Mouse (Mus musculus) liver, embryonic 14.5 days (tissue): Measurements from ENCODE around the gene Ncoa6. TPM values are rescaled to one million over a fixed set of nuclear protein-coding genes. Genes with fewer than 3 reads are reported as not detected.

Experiments
- ATAC-seq: fragments of 200-750 bp; cut with Nextera tagmentation; 2 replicates; pipeline ENCODE4 v1.8.0; 2017; ENCODE audit warnings: moderate number of reproducible peaks, mild to moderate bottlenecking, moderate library complexity; ENCODE audit not compliant: insufficient read depth
- DNase-seq, 3 experiments: peaks; one replicate each; pipeline ENCODE4 v3.0.0-alpha.2; 2012 to 2013; ENCODE audit warnings: low read depth in 3 of 3, low spot score in 3 of 3
- H3K27ac ChIP-seq: fragments of 300-500 bp; sonication (generic); 2 replicates; pipeline ENCODE4 v1.5.1; 2014; ENCODE audit warnings: moderate library complexity, mild to moderate bottlenecking, control low read depth, inconsistent platforms
- H3K27me3 ChIP-seq: fragments of 300-500 bp; sonication (generic); 2 replicates; pipeline ENCODE4 v1.6.1; 2014; ENCODE audit warnings: mild to moderate bottlenecking, low read length, moderate library complexity; ENCODE audit not compliant: control insufficient read depth, insufficient read depth
- H3K36me3 ChIP-seq: fragments of 300-500 bp; sonication (generic); replicated peaks from 2 replicates; pipeline ENCODE4 v1.6.1; 2014; ENCODE audit warnings: low read depth; ENCODE audit not compliant: control insufficient read depth, insufficient read depth
- H3K4me1 ChIP-seq, 2 experiments: fragments of 200-500 bp in 1 of 2; fragments of 300-500 bp in 1 of 2; sonication (generic) in 1 of 2; replicated peaks; 2 replicates each; pipeline ENCODE4 v1.6.1; 2012 to 2014; ENCODE audit warnings: antibody characterized with exemption in 1 of 2, inconsistent platforms in 1 of 2, low read length in 1 of 2; ENCODE audit not compliant: control insufficient read depth in 2 of 2, insufficient read depth in 2 of 2
- H3K4me2 ChIP-seq: fragments of 300-500 bp; sonication (generic); 2 replicates; pipeline ENCODE4 v1.6.1; 2014; ENCODE audit warnings: low read depth, mild to moderate bottlenecking, control low read depth, moderate library complexity
- H3K4me3 ChIP-seq, 2 experiments: fragments of 200-500 bp in 1 of 2; fragments of 300-500 bp in 1 of 2; sonication (generic) in 1 of 2; 2 replicates each; pipeline ENCODE4 v1.5.1; 2012 to 2014; ENCODE audit warnings: low read depth in 2 of 2, low read length in 2 of 2, mild to moderate bottlenecking in 2 of 2, control low read depth in 1 of 2, inconsistent platforms in 1 of 2, moderate library complexity in 1 of 2; ENCODE audit not compliant: insufficient read depth in 1 of 2
- H3K9ac ChIP-seq: fragments of 300-500 bp; sonication (generic); replicated peaks from 2 replicates; pipeline ENCODE4 v1.6.1; 2014; ENCODE audit warnings: mild to moderate bottlenecking, control low read depth, moderate library complexity
- H3K9me3 ChIP-seq: fragments of 300-500 bp; sonication (generic); 2 replicates; pipeline ENCODE4 v1.6.1; 2016; ENCODE audit warnings: low read length, mixed read lengths; ENCODE audit not compliant: control insufficient read depth
- CTCF ChIP-seq: IDR thresholded peaks from 2 replicates; pipeline ENCODE4 v1.5.1; 2016; ENCODE audit warnings: antibody characterized with exemption, low read depth, control low read depth
- EP300 ChIP-seq: IDR thresholded peaks from 2 replicates; pipeline ENCODE4 v1.6.1; 2016; ENCODE audit warnings: antibody characterized with exemption, low read depth
- WGBS: fragments of 180-500 bp; shearing (Covaris S2); extraction: QIAGEN DNeasy Blood & Tissue Kit; methylation state at CpG from one replicate; pipeline ENCODE4 v1.1.7; 2014; ENCODE audit not compliant: insufficient replicate concordance; 5-methylcytosine and 5-hydroxymethylcytosine counted together
- polyA plus RNA-seq, 2 experiments: library from polyadenylated mRNA; depleted of rRNA in 1 of 2; stranded (reverse) in 1 of 2; unstranded in 1 of 2; fragments of >200 nt; fragmentation: Nextera tagmentation in 1 of 2; extraction: Ambion mirVana in 1 of 2; gene quantifications; 2 replicates each; pipeline versions ENCODE4 v1.2.1 to v1.2.3; 2012 to 2014

Ncoa6 gene
- polyA plus RNA-seq, 2 experiments, result 6.5 to 9.0 TPM

- WGBS, result 57% methylated on average over 13 of the region's 13 CpGs
- H3K36me3 ChIP-seq, result no peaks in the 10 kb centered on the region
- ATAC-seq (no peak), DNase-seq (no peak)
- H3K4me3 ChIP-seq, result no peak overlapping the region
- no peaks in the 10 kb centered on the region for H3K9me3 ChIP-seq
- no peak overlapping the region for H3K4me2 ChIP-seq
- no peaks in the 10 kb centered on the region for H3K4me1 ChIP-seq
- no peak for TF ChIP-seq CTCF
- no peak for TF ChIP-seq EP300
- no peaks in the 10 kb centered on the region; the same call in 1 of the 2 replicates for H3K27me3 ChIP-seq
- H3K9ac ChIP-seq, result no peak overlapping the region
- H3K27ac ChIP-seq, result no peak overlapping the region
These were observed 31.0 kb upstream of the Ncoa6 start for GRCm38 (mm10) chr2:155504440-155505355.

GRCm38 (mm10) chr2:155502596-155502995, 28.9 kb upstream of the Ncoa6 start:
- no peak overlapping the region for H3K9ac ChIP-seq
- no peak overlapping the region for H3K27ac ChIP-seq
- 44% methylated on average over 7 of the region's 7 CpGs for WGBS
- DNase-seq, result no peak
- no peak overlapping the region for H3K4me3 ChIP-seq
- no peaks in the 10 kb centered on the region for H3K9me3 ChIP-seq
- H3K4me1 ChIP-seq, result no peaks in the 10 kb centered on the region
- no peaks in the 10 kb centered on the region for H3K27me3 ChIP-seq
- no peaks in the 10 kb centered on the region for H3K36me3 ChIP-seq
- TF ChIP-seq EP300 (no peak), CTCF (no peak)
- no peak for ATAC-seq
- H3K4me2 ChIP-seq, result no peak overlapping the region

GRCm38 (mm10) chr2:155490998-155491397, 17.3 kb upstream of the Ncoa6 start:
- 52% methylated on average over 6 of the region's 6 CpGs for WGBS
- ATAC-seq, result no peak
- no peak overlapping the region for H3K4me2 ChIP-seq
- no peaks in the 10 kb centered on the region for H3K4me1 ChIP-seq
- H3K36me3 ChIP-seq, result no peaks in the 10 kb centered on the region
- H3K9ac ChIP-seq, result no peak overlapping the region
- no peak for TF ChIP-seq CTCF
- TF ChIP-seq EP300, result no peak
- H3K27me3 ChIP-seq, result no peaks in the 10 kb centered on the region; the same call in 1 of the 2 replicates
- no peak overlapping the region for H3K27ac ChIP-seq
- no peak for DNase-seq
- H3K4me3 ChIP-seq, result no peak overlapping the region
- H3K9me3 ChIP-seq, result no peaks in the 10 kb centered on the region

GRCm38 (mm10) chr2:155482021-155482420, 8.3 kb upstream of the Ncoa6 start:
- no peak overlapping the region for H3K4me3 ChIP-seq
- no peaks in the 10 kb centered on the region for H3K4me1 ChIP-seq
- 39% methylated on average over 3 of the region's 3 CpGs for WGBS
- H3K4me2 ChIP-seq, result no peak overlapping the region
- H3K27ac ChIP-seq, result no peak overlapping the region
- H3K9me3 ChIP-seq, result no peaks in the 10 kb centered on the region
- no peak overlapping the region for H3K9ac ChIP-seq
- H3K27me3 ChIP-seq, result no peaks in the 10 kb centered on the region
- H3K36me3 ChIP-seq, result no peaks in the 10 kb centered on the region
- TF ChIP-seq CTCF (peak; percentile 79), EP300 (no peak)
- ATAC-seq (no peak), DNase-seq (peak; percentile 49 to 56 (median 53))

DNA sequence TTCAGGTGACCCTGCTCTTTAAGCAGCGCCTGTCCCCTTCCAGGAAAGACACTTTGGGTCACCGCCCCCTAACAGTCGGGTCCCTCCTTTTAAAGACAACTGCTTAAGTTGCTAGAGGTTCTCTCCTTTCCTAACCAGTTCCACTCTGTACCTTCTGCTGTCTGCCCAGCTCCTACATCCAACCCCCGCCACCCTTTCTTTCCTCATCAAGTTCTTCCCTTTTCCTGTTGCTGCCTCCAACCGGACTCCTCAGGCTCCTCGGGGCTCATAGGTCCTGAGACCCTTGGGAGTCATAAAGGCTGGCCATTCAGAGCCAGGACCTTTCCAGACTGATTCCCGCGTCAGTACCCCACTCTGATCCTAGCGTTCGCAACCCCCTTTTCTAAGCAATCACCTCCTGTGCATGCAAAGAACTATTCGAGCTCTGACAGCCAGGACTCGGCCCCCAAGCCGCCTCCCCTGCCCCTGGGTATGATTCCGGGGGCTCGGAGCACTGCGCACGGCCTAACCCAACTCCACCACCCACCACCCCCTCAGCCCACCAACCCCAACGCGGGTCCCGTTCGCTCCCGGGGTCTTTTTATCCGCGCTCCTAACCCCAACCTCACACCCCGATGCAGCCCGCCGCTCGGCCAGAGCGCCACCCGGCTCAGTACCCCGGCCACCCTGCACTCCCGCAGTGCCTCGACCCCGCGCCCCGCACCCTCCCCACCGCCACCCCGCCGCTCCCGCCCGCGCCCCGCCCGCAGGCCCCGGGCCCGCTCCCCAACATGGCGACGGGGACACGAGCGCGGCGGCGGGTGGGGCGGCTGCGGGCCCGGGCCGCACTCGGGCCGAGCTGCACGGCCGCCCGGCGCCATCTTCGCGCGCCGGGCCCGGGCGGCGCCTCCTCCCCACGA, 774 bp downstream of the Ncoa6 start:
- DNase-seq (peak; percentile 7 to 38 (median 13)), ATAC-seq (peak; percentile 79)
- H3K4me1 ChIP-seq, result peaks cover 9 to 16% of the 10 kb centered on the region in 2 experiments
- peak overlapping the region; percentile 67 to 96 for H3K4me3 ChIP-seq
- peak overlapping the region; percentile 92 for H3K9ac ChIP-seq
- H3K4me2 ChIP-seq, result peak overlapping the region; percentile 95
- H3K27me3 ChIP-seq, result no peaks in the 10 kb centered on the region
- WGBS, result 1% methylated on average over 68 of the region's 71 CpGs
- TF ChIP-seq CTCF (no peak), EP300 (no peak)
- H3K36me3 ChIP-seq, result no peaks in the 10 kb centered on the region
- peak overlapping the region; percentile 42 for H3K27ac ChIP-seq
- H3K9me3 ChIP-seq, result no peaks in the 10 kb centered on the region
